Mouse (Mus musculus) lung, postnatal 0 days (tissue): ENCODE results near the gene Matk. TPM values are rescaled to one million over a fixed set of nuclear protein-coding genes. Genes with fewer than 3 reads are reported as not detected.

Experiments
- ATAC-seq: fragments of 200-750 bp; cut with Nextera tagmentation; 2 replicates; pipeline ENCODE4 v1.8.0; 2017; ENCODE audit warnings: moderate library complexity
- DNase-seq: peaks from one replicate; pipeline ENCODE4 v3.0.0-alpha.2; 2016; ENCODE audit warnings: low spot score
- H3K27ac ChIP-seq: fragments of 300-500 bp; sonication (generic); 2 replicates; pipeline ENCODE4 v1.5.1; 2014; ENCODE audit warnings: antibody characterized with exemption, mild to moderate bottlenecking, low read length, mixed read lengths
- H3K27me3 ChIP-seq: fragments of 300-500 bp; sonication (generic); replicated peaks from 2 replicates; pipeline ENCODE4 v1.6.1; 2014; ENCODE audit warnings: low read length, mixed read lengths; ENCODE audit not compliant: insufficient read depth
- H3K36me3 ChIP-seq: fragments of 300-500 bp; sonication (generic); 2 replicates; pipeline ENCODE4 v1.6.1; 2014; ENCODE audit warnings: low read length, mixed read lengths; ENCODE audit not compliant: insufficient read depth
- H3K4me1 ChIP-seq: fragments of 300-500 bp; sonication (generic); 2 replicates; pipeline ENCODE4 v1.6.1; 2014; ENCODE audit warnings: antibody characterized with exemption, low read depth, low read length, mixed read lengths; ENCODE audit not compliant: insufficient read depth
- H3K4me2 ChIP-seq: fragments of 300-500 bp; sonication (generic); replicated peaks from 2 replicates; pipeline ENCODE4 v1.6.1; 2014; ENCODE audit warnings: low read depth, mild to moderate bottlenecking, low read length, moderate library complexity, mixed read lengths
- H3K4me3 ChIP-seq: fragments of 300-500 bp; sonication (generic); 2 replicates; pipeline ENCODE4 v1.5.1; 2014; ENCODE audit warnings: low read depth, low read length
- H3K9ac ChIP-seq: fragments of 300-500 bp; sonication (generic); replicated peaks from 2 replicates; pipeline ENCODE4 v1.6.1; 2014; ENCODE audit warnings: low read depth, mild to moderate bottlenecking
- H3K9me3 ChIP-seq: fragments of 300-500 bp; sonication (generic); 2 replicates; pipeline ENCODE4 v1.6.1; 2016; ENCODE audit warnings: low read length, mixed read lengths
- CTCF ChIP-seq: IDR thresholded peaks from 2 replicates; pipeline ENCODE4 v1.5.1; 2016; ENCODE audit warnings: antibody characterized with exemption, mild to moderate bottlenecking
- EP300 ChIP-seq: IDR thresholded peaks from 2 replicates; pipeline ENCODE4 v1.6.1; 2016; ENCODE audit warnings: antibody characterized with exemption, mild to moderate bottlenecking, control low read depth
- WGBS: fragments of 180-500 bp; shearing (Covaris S2); extraction: QIAGEN DNeasy Blood & Tissue Kit; methylation state at CpG from one replicate; pipeline ENCODE4 v1.1.7; 2014; 5-methylcytosine and 5-hydroxymethylcytosine counted together
- polyA plus RNA-seq: library from polyadenylated mRNA; unstranded; fragments of >200 nt; fragmentation: Nextera tagmentation; extraction: Ambion mirVana; gene quantifications from 2 replicates; pipeline ENCODE4 v1.2.1, GENCODE M21; 2015

The Matk gene
- polyA plus RNA-seq, 1 experiment from 2014 or later: 1.5 TPM

- Histone ChIP-seq H3K36me3 (no peaks in the 10 kb centered on the region), H3K9me3 (no peaks in the 10 kb centered on the region), H3K4me3 (no peak overlapping the region), H3K4me1 (peaks cover 21% of the 10 kb centered on the region; the same call in 1 of the 2 replicates), H3K9ac (0 out of 2 replicates have a peak overlapping the region, but pooled peaks have one; percentile 2), H3K4me2 (peak overlapping the region; percentile 25; the same call in 1 of the 2 replicates), H3K27ac (peak overlapping the region; percentile 57; the same call in 1 of the 2 replicates), H3K27me3 (peaks cover 16% of the 10 kb centered on the region; the same call in 1 of the 2 replicates)
- DNase-seq (no peak), ATAC-seq (no peak)
- WGBS: 31% methylated on average over 6 of the region's 6 CpGs
- TF ChIP-seq EP300: no peak
- peak; percentile 76 for TF ChIP-seq CTCF
Measured at GRCm38 (mm10) chr10:81288601-81289000, 35.9 kb downstream of the Matk start.

- Histone ChIP-seq H3K27ac (peak overlapping the region; percentile 45), H3K9me3 (no peaks in the 10 kb centered on the region), H3K27me3 (peaks cover 13% of the 10 kb centered on the region; the same call in 1 of the 2 replicates), H3K36me3 (no peaks in the 10 kb centered on the region), H3K4me3 (no peak overlapping the region), H3K4me1 (peaks cover 28% of the 10 kb centered on the region; the same call in 1 of the 2 replicates), H3K9ac (no peak overlapping the region), H3K4me2 (peak overlapping the region; percentile 54)
- DNase-seq (peak; percentile 87), ATAC-seq (no peak)
- TF ChIP-seq EP300 (no peak), CTCF (peak; percentile 95)
- 4% methylated on average over 7 of the region's 7 CpGs for WGBS
Measured at GRCm38 (mm10) chr10:81289278-81289677, 36.5 kb downstream of the Matk start.

- WGBS: 44% methylated on average over 14 of the region's 14 CpGs
- Histone ChIP-seq H3K36me3 (no peaks in the 10 kb centered on the region), H3K27me3 (peaks cover 8% of the 10 kb centered on the region; the same call in 1 of the 2 replicates), H3K9ac (no peak overlapping the region), H3K27ac (peak overlapping the region; percentile 45), H3K9me3 (no peaks in the 10 kb centered on the region), H3K4me3 (0 out of 2 replicates have a peak overlapping the region, but pooled peaks have one; percentile 4), H3K4me2 (peak overlapping the region; percentile 54), H3K4me1 (peaks cover 33% of the 10 kb centered on the region; the same call in 1 of the 2 replicates)
- peak; percentile 64 for DNase-seq
- ATAC-seq: no peak
- no peak for TF ChIP-seq CTCF
- TF ChIP-seq EP300: no peak
Measured at GRCm38 (mm10) chr10:81289811-81290210, 37.1 kb downstream of the Matk start.

- no peaks in the 10 kb centered on the region for H3K36me3 ChIP-seq
- peak overlapping the region; percentile 25 for H3K4me3 ChIP-seq
- no peak for TF ChIP-seq CTCF
- no peak for TF ChIP-seq EP300
- ATAC-seq (no peak), DNase-seq (peak; percentile 74)
- H3K9ac ChIP-seq: 0 out of 2 replicates have a peak overlapping the region, but pooled peaks have one; percentile 29
- 13% methylated on average over 24 of the region's 24 CpGs for WGBS
- H3K4me1 ChIP-seq: peaks cover 29% of the 10 kb centered on the region; the same call in 1 of the 2 replicates
- no peaks in the 10 kb centered on the region for H3K27me3 ChIP-seq
- H3K27ac ChIP-seq: peak overlapping the region; percentile 69
- H3K9me3 ChIP-seq: no peaks in the 10 kb centered on the region
- peak overlapping the region; percentile 54 for H3K4me2 ChIP-seq
Measured at GRCm38 (mm10) chr10:81290698-81291460, 38.1 kb downstream of the Matk start.

- peak within 1 kb of the TSS; percentile 25 for H3K4me3 ChIP-seq
- peaks cover 25% of the 10 kb centered on the region; the same call in 1 of the 2 replicates for H3K4me1 ChIP-seq
- H3K4me2 ChIP-seq: peak within 1 kb of the TSS; percentile 54
- H3K9me3 ChIP-seq: no peaks in the 10 kb centered on the region
- ATAC-seq: no peak
- 0 out of 2 replicates have a peak within 1 kb of the TSS, but pooled peaks have one; percentile 29 for H3K9ac ChIP-seq
- peak within 1 kb of the TSS; percentile 69 for H3K27ac ChIP-seq
- no peaks in the 10 kb centered on the region for H3K36me3 ChIP-seq
- 62% methylated on average over 9 of the region's 9 CpGs for WGBS
- TF ChIP-seq CTCF (0 out of 2 replicates have a peak, but pooled peaks have one; percentile 1), EP300 (no peak)
- H3K27me3 ChIP-seq: no peaks in the 10 kb centered on the region
- DNase-seq: peak; percentile 43
Measured at GRCm38 (mm10) chr10:81291511-81292104, 38.9 kb downstream of the Matk start, which contains the start of gene Tjp3. Tjp3 (minus strand) TSS chr10:81291581.
